Mouse (Mus musculus) neural tube, embryonic 11.5 days (tissue): ENCODE data around the gene Ociad2. TPM values are rescaled to one million over a fixed set of nuclear protein-coding genes. Genes with fewer than 3 reads are reported as not detected.

ENCODE experiments used
- ATAC-seq: fragments of 200-750 bp; cut with Nextera tagmentation; 2 replicates; pipeline ENCODE4 v1.8.0; 2017; ENCODE audit warnings: moderate number of reproducible peaks, mild to moderate bottlenecking, moderate TSS enrichment, moderate library complexity; ENCODE audit not compliant: insufficient read depth, low FRiP score, low TSS enrichment
- DNase-seq: peaks from one replicate; pipeline ENCODE4 v3.0.0-alpha.2; 2015; ENCODE audit warnings: low spot score
- H3K27ac ChIP-seq: fragments of 300-500 bp; sonication (generic); 2 replicates; pipeline ENCODE4 v1.5.1; 2014; ENCODE audit warnings: low read depth, mild to moderate bottlenecking, low read length
- H3K27me3 ChIP-seq: fragments of 300-500 bp; sonication (generic); 2 replicates; pipeline ENCODE4 v1.6.1; 2014; ENCODE audit warnings: mild to moderate bottlenecking, low read length, mixed read lengths; ENCODE audit not compliant: control insufficient read depth, insufficient read depth
- H3K36me3 ChIP-seq: fragments of 300-500 bp; sonication (generic); 2 replicates; pipeline ENCODE4 v1.6.1; 2014; ENCODE audit warnings: mild to moderate bottlenecking, low read length, moderate library complexity, mixed read lengths; ENCODE audit not compliant: control insufficient read depth, insufficient read depth
- H3K4me1 ChIP-seq: fragments of 300-500 bp; sonication (generic); 2 replicates; pipeline ENCODE4 v1.6.1; 2014; ENCODE audit warnings: low read length, mixed read lengths; ENCODE audit not compliant: control insufficient read depth, insufficient read depth
- H3K4me2 ChIP-seq: fragments of 300-500 bp; sonication (generic); 2 replicates; pipeline ENCODE4 v1.6.1; 2014; ENCODE audit warnings: low read depth, mild to moderate bottlenecking, moderate library complexity
- H3K4me3 ChIP-seq: fragments of 300-500 bp; sonication (generic); 2 replicates; pipeline ENCODE4 v1.5.1; 2014; ENCODE audit warnings: low read depth, low read length
- H3K9ac ChIP-seq: fragments of 300-500 bp; sonication (generic); 2 replicates; pipeline ENCODE4 v1.6.1; 2014; ENCODE audit warnings: mild to moderate bottlenecking, low read length
- H3K9me3 ChIP-seq: fragments of 300-500 bp; sonication (generic); 2 replicates; pipeline ENCODE4 v1.6.1; 2016; ENCODE audit warnings: low read length; ENCODE audit not compliant: control insufficient read depth
- WGBS: fragments of 180-500 bp; shearing (Covaris S2); extraction: QIAGEN DNeasy Blood & Tissue Kit; methylation state at CpG from one replicate; pipeline ENCODE4 v1.1.7; 2014; 5-methylcytosine and 5-hydroxymethylcytosine counted together
- polyA plus RNA-seq: library from polyadenylated mRNA; unstranded; fragments of >200 nt; fragmentation: Nextera tagmentation; extraction: Ambion mirVana; gene quantifications from 2 replicates; pipeline ENCODE4 v1.2.1, GENCODE M21; 2014

Ociad2 gene
- polyA plus RNA-seq, result 6.1 and 9.4 TPM in 2 replicates

DNA sequence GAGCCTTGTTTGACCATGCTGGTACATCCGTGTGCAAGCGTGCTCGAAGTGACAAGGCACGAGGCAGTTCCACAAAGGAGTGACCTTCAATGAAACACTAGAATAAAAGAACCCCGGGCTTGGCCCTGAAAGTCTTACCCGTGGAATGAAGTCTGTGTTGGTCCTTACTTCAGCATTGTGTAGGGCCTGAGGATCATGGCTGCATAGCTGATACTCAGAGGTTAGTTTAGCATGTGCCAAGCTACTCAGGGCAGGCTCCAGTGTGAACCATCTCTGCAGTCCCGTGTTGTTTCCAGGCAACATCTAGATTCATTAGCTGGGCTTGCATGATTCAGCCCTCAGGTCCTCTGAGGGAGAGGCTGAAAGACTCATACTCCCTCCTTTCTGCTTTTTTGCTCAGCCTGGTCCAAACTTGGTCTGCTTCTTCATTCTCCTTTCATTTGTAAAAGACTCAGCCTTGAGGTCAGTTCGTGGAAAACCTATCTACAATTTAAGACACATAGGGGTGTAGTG is at the start of gene Ociad2:
TSS of gene Ociad2 (minus strand) at position 306 of the 513 bp plus-strand sequence.
- H3K36me3 ChIP-seq, result no peaks in the 10 kb centered on the region
- DNase-seq, result no peak
- ATAC-seq, result no peak
- no peak within 1 kb of the TSS for H3K27ac ChIP-seq
- H3K9me3 ChIP-seq, result no peaks in the 10 kb centered on the region
- no peak within 1 kb of the TSS for H3K4me3 ChIP-seq
- no peak within 1 kb of the TSS for H3K9ac ChIP-seq
- WGBS, result 87% methylated on average over 8 of the region's 8 CpGs
- no peaks in the 10 kb centered on the region for H3K27me3 ChIP-seq
- 0 out of 2 replicates have a peak, but pooled peaks cover 8% of the 10 kb centered on the region for H3K4me1 ChIP-seq
- no peak within 1 kb of the TSS for H3K4me2 ChIP-seq

DNA sequence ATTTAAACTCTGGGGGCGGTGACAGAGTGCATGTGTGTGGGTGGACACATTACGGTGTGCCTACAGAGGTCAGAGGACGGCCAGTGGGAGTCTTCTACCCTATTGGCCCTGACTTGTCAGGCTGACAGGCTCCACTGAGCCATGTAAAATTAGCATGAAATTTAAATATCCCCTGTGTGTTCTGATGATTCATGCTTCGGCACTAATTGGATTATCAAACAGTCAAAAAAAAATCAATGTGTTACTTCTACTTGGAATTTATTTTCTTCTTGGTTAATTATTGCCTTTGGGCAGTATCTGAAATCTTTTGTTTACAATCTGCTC is 42.8 kb upstream of the Ociad2 start:
- no peaks in the 10 kb centered on the region for H3K4me1 ChIP-seq
- no peaks in the 10 kb centered on the region for H3K36me3 ChIP-seq
- no peaks in the 10 kb centered on the region for H3K27me3 ChIP-seq
- no peak overlapping the region for H3K27ac ChIP-seq
- no peak overlapping the region for H3K9ac ChIP-seq
- ATAC-seq (peak; percentile 62; the same call in 1 of the 2 replicates), DNase-seq (no peak)
- H3K4me3 ChIP-seq, result no peak overlapping the region
- no peak overlapping the region for H3K4me2 ChIP-seq
- no peaks in the 10 kb centered on the region for H3K9me3 ChIP-seq
- WGBS, result 40% methylated on average over 4 of the region's 4 CpGs

DNA sequence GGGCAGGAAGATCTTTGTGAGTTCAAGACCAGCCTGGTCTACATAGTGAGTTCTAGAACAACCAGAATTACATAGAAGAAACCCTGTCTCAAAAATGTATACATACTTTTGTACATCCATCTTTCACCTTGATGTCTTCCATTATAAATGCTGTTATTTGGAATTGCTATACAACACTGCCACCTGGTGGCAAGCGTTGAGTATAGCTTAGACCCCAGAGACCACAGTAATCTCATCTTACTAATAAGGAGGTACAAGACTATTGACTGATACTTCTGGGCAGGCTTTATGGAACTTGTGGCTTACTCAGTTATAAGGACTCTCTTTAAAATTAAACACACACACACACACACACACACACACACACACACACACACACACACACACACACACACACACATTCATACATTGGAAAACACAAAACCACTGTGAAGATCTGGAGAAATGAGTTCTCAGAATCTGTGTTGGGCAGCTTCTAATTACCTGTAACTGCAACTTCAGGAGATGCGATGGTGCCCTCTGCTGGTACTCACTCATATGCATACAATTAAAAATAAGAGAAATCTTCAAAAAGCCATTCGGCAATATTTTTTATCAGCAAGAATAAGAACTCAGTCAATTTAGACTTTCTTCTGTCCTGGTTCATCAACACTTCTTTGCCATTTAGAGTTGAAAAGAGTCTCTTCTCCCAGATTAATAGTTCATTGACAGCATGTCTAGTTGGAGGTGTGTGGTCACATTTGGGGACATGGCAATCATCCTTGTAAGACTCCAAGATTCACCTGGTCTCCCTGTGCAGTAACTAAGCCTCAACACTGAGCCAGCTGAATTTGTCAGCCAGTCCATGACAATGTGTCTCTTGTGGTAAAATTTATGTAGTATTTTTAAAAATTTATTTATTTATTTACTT is 42.2 kb upstream of the Ociad2 start:
- WGBS, result 29% methylated on average over 3 of the region's 3 CpGs
- H3K9ac ChIP-seq, result no peak overlapping the region
- H3K4me3 ChIP-seq, result no peak overlapping the region
- no peaks in the 10 kb centered on the region for H3K4me1 ChIP-seq
- ATAC-seq, result no peak
- H3K36me3 ChIP-seq, result no peaks in the 10 kb centered on the region
- no peak overlapping the region for H3K4me2 ChIP-seq
- no peaks in the 10 kb centered on the region for H3K27me3 ChIP-seq
- peak; percentile 70 for DNase-seq
- no peaks in the 10 kb centered on the region for H3K9me3 ChIP-seq
- no peak overlapping the region for H3K27ac ChIP-seq

DNA sequence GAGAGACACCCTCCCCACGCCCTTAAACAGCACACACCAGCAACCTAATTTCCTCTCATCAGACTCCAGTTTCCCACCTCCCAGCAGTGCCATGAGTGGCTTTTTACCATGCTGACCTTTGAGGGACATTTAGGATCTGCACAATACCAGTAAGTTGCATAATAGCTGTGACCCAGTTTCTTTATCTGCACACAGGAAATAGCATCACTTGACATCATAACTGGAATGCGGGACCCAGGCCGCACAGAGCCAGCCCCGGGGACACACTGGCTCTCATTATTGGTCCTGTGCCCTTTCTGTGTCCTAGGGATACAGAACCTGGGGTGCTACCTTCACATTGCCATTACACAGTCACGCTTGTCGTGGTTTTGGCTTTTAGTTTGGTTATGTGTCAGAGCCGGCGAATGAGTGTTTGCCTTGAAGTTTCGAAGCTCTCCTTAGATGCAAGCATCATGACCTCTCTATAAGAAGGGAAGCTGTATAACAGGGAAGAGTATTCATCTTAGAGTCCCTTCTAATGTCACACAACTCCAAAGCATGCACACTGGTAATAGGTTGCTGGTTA is 41.2 kb upstream of the Ociad2 start:
- no peak overlapping the region for H3K4me3 ChIP-seq
- DNase-seq, result no peak
- H3K9ac ChIP-seq, result no peak overlapping the region
- no peak overlapping the region for H3K4me2 ChIP-seq
- H3K36me3 ChIP-seq, result no peaks in the 10 kb centered on the region
- 83% methylated on average over 9 of the region's 9 CpGs for WGBS
- no peaks in the 10 kb centered on the region for H3K27me3 ChIP-seq
- no peaks in the 10 kb centered on the region for H3K9me3 ChIP-seq
- no peaks in the 10 kb centered on the region for H3K4me1 ChIP-seq
- no peak for ATAC-seq
- H3K27ac ChIP-seq, result no peak overlapping the region

DNA sequence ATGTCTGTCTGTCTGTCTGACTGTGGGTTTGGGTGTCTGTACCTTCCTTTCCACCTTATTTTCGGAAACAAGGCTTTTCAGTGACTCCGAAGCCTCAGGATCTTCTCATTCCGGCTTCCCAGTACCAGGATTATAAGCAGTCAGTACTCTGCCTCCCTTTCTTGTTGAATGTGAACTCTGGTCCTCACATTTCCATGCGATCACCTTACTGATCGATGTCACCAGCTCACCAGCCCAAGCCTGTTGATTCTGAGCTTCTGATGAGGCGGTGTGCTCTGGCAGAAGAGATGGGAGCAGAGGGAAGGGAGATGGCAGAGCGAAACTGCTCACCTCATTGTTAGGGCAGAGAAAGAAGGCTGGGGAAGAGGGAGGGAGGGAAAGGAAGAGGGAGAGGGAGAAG is 40.7 kb upstream of the Ociad2 start:
- WGBS, result 78% methylated on average over 7 of the region's 7 CpGs
- ATAC-seq (no peak), DNase-seq (no peak)
- Histone ChIP-seq H3K4me3 (no peak overlapping the region), H3K9me3 (no peaks in the 10 kb centered on the region), H3K4me2 (no peak overlapping the region), H3K27ac (no peak overlapping the region), H3K36me3 (no peaks in the 10 kb centered on the region), H3K27me3 (no peaks in the 10 kb centered on the region), H3K9ac (no peak overlapping the region), H3K4me1 (no peaks in the 10 kb centered on the region)

DNA sequence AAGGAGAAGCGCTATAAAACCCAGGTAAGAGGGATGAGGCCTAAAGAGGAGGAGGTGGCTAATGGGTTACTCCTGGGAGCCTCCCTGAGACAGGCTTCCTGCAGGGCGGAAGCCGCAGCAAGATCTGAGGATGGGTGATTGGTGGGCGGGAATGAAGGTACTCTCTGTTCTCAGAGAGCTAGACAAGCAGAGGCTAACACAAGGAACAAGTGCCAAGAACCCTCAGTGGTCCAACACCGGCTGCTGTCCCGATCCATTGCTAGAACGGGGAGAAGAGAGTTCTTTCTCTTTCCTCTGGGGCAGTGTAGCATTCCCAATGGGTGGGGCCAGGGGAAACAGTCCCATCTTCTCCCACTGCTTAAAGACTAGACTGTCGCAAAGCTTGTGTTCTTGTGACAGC is 40.0 kb upstream of the Ociad2 start:
- H3K9ac ChIP-seq, result no peak overlapping the region
- 58% methylated on average over 8 of the region's 8 CpGs for WGBS

DNA sequence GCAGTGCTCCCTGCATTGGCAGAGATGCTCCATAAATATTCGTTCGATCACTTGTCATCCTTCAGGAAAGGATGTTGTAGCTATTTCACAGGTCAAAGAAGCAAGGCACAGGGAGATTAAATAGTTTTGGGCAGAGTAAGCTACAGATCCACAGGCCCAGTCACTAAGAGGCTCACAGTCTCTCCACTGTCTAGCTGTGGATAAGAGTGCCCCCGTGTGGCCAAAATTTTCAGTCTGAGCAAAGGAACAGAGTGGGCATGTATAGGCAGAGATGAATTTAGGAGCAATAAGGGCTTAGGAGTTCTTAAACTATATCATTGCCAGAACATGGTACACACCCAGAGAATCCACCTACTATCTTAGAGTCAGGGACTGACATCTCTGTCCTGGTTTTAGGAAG is 39.1 kb upstream of the Ociad2 start:
- ATAC-seq (0 out of 2 replicates have a peak, but pooled peaks have one; percentile 58), DNase-seq (peak; percentile 86)
- Histone ChIP-seq H3K9ac (no peak overlapping the region), H3K27ac (no peak overlapping the region), H3K4me2 (no peak overlapping the region), H3K27me3 (no peaks in the 10 kb centered on the region), H3K9me3 (no peaks in the 10 kb centered on the region), H3K4me3 (no peak overlapping the region), H3K4me1 (no peaks in the 10 kb centered on the region), H3K36me3 (no peaks in the 10 kb centered on the region)
- 34% methylated on average over 3 of the region's 3 CpGs for WGBS

More for the DNA sequence above, 40.0 kb upstream of the Ociad2 start:
- no peak overlapping the region for H3K4me2 ChIP-seq
- no peaks in the 10 kb centered on the region for H3K27me3 ChIP-seq
- DNase-seq, result no peak
- no peaks in the 10 kb centered on the region for H3K9me3 ChIP-seq
- H3K4me1 ChIP-seq, result no peaks in the 10 kb centered on the region
- no peak for ATAC-seq
- no peak overlapping the region for H3K27ac ChIP-seq
- H3K4me3 ChIP-seq, result no peak overlapping the region
- H3K36me3 ChIP-seq, result no peaks in the 10 kb centered on the region

DNA sequence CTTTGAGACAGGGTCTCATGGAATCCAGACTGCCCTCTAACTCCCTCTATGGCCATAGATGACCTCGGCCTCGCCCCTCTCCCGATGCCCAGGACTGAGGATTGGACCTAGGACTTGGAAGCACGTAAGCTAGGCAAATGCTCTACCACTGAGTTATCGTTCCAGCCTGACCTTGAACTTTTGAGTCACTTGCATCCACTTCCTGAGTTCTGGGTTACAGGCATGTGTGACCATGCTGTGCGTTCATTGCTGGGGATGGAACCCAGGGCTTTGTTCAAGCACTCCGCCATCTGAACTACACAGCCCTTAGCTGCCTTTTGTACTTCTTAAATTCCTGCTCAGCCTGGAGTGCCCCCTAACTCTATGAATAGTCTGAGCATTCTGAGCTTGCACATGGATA is 35.7 kb upstream of the Ociad2 start:
- no peak overlapping the region for H3K4me2 ChIP-seq
- no peak overlapping the region for H3K27ac ChIP-seq
- no peak for ATAC-seq
- no peaks in the 10 kb centered on the region for H3K36me3 ChIP-seq
- no peaks in the 10 kb centered on the region for H3K27me3 ChIP-seq
- H3K4me1 ChIP-seq, result no peaks in the 10 kb centered on the region
- H3K9ac ChIP-seq, result no peak overlapping the region
- no peak for DNase-seq
- H3K9me3 ChIP-seq, result no peaks in the 10 kb centered on the region
- WGBS, result 94% methylated on average over 7 of the region's 7 CpGs
- H3K4me3 ChIP-seq, result no peak overlapping the region

DNA sequence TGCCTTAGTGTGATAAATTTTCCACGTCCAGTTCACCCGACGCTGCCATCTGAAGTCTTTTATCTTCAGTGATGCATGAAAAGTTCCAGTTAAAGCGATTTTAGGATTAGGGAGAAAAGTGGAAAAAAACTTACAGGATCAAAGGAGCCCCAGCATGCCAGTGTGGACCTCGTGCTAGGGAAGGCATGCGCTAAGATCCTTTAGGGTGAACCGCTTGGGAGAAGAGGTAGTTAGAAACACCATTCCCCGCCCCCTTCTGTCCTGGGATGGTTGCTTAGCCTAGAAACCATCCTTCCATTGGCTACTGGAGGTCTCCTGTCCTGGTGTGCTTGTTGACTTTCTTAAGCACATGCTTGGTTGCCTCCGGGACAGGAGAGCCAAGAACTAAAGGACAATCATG is 35.2 kb upstream of the Ociad2 start:
- Histone ChIP-seq H3K9me3 (no peaks in the 10 kb centered on the region), H3K4me3 (no peak overlapping the region), H3K27ac (no peak overlapping the region), H3K36me3 (no peaks in the 10 kb centered on the region), H3K4me1 (no peaks in the 10 kb centered on the region), H3K27me3 (no peaks in the 10 kb centered on the region), H3K4me2 (no peak overlapping the region), H3K9ac (no peak overlapping the region)
- DNase-seq (no peak), ATAC-seq (no peak)
- WGBS, result 49% methylated on average over 9 of the region's 9 CpGs
